Mouse (Mus musculus): Measurements from ENCODE around the gene Castor1. TPM values are rescaled to one million over a fixed set of nuclear protein-coding genes. Genes with fewer than 3 reads are reported as not detected.
"Not testable (repeated sequence)": the region's sequence is repeated elsewhere in the genome, so short reads cannot be mapped to it uniquely, and the experiment has no call there.

The Castor1 gene
- 1 to 10 TPM; 5.6 to 8.3 TPM for total RNA-seq (2021)
- long read RNA-seq, experiment 1, transcript Castor1-201 (9 exons, 1,574 nt): major isoform, 6 of 7 reads
- long read RNA-seq, experiment 1, partial matches to known transcripts: 0 of 7 reads
- long read RNA-seq, experiment 1, other reads (novel, unspliced or antisense): 1 of 7 reads
- long read RNA-seq, experiment 2, partial matches to known transcripts: 0 of 2 reads
- long read RNA-seq, experiment 2, other reads (novel, unspliced or antisense): 0 of 2 reads

DNA sequence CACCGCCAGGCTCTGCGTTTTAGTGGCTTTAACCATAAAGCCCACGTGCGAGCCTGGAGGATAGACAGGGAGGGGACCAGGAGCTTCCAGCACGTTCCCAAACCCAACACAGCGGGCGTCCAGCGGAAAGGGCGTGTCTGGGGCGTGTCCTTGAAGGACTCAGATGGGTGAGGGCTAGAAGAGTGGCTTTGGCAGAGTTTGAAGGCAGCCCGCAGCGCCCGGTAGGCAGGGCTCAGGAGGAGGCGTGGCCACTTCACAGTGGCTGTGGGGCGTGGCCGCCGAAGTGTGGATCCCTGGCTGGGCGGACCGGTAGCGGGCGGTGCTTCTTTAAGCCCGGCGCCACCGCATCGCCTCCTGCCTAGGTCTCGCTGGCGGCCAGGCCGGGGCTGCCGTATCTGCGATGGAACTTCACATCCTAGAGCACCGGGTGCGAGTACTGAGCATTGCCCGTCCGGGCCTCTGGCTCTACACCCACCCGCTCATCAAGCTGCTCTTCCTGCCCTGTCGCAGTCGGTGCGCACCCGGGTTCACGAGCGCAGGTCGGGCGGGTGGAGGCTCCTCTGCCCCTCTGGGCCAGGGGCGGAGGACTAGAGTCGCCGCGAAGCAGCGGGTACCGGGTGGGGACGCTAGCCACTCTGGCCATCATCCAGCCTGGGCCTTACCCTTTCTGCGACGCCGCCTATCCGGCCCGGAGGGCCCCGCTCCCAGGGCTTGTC, at the start of gene Castor1:
Castor1 (plus strand) TSS at position 312 of the 716 bp plus-strand sequence.
- DNase-seq: peak; percentile 94

DNA sequence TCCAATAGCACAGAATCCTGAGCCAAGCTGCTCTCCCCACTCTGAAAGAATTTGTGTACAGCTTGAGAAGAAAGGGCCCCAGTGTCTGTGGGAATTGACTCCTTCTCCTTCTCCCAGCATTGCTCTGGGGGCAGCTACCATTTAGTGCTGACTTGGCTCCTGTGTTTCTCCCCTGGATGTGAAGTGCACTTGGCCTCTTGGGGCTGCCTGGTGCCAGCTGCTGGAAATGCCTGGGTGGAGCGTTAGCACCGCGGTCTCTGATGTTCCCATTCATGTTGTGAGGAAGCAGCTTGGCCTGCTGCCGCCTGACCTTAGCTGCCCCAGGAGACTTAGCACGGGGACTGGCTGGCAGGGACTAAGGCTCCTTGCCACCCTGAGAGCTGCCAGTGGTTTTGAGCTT, 43.4 kb upstream of the Castor1 start:
- DNase-seq: peak; percentile 82

DNA sequence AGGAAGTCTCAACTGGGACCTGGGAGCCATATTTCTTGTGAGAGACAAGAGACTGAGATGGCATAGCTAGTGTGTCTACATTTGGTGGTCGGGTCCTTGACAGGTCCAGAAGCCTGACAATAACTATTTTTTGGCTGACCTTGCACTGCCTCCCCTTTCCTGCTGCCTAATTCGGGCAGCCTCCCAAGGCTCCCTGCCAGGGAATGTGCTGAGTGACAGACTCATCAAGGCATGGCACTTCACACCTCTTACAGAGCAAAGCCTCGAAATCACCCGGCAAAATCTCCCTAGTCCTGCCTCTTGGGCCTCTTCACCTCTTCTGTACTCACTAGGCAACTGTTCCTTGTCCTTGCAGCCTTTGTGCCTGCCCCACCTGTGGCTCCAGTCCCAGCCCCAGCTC, 40.3 kb upstream of the Castor1 start:
- no peak for DNase-seq

DNA sequence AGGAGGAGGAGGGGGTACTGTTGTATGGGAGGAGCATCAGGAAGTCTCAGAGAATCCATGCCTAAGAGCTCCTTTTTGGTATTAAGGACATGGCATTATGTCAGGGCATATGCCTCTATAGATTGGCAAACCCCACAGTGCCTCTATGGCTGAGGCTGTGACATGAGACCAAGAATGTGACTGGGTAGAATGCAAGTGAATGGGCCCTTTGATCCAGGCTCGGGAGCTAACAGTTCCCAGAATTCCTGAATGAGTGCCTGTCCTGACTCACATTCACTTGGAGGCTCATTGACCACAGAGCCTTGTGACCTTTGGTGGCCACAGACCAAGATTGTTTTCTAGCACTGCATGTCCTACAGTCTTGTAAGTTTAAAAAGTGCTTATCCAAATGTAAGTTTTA, 36.0 kb upstream of the Castor1 start:
- no peak for DNase-seq

DNA sequence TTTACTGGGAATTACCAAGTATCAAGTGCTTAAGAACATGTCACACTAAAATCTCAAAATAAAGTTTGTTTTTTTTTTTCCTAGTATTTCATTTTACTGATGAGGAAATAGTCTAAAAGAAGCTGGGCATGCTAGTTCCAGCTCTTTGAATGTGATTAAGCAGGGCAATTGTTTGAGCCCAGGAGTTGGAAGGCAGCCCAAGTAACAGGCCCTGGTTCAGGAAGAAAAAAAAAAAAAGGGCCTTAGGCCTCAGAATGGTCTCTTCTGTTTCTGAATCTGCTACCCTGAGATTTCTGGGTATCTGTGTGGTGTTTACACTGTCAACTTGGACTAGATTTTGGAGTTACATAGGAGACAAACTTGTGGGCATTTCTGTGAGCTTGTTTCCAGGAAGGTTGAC, 34.5 kb upstream of the Castor1 start:
- no peak for DNase-seq

DNA sequence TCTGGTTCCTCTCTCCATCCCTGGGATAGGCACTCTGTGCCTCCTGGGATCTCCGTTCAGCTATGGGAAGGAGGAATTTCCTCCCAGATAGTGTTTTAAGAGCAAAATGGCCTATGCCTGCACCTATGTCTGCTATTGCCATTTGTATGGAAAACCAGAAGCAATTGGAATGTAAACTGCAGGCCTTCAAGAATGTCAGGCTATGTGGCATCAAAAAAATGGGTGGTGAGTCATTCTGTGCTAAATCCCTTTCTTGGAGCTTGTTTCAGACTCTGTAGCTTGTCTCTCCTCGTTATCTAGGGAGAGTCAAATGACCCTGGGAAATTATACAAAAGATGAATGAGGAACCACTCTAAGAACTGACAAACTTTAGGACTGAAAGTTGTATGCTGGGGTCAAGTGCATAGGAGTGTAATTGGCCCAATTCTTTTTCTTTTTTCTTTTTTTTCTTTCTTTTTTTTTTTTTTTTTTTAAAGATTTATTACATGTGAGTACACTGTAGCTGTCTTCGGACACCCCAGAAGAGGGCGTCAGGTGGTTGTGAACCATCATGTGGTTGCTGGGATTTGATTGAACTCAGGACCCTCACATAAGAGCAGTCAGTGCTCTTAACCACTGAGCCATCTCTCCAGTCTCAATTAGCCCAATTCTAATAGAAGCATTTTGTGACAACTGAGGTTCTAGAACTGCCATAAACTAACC, 33.6 kb upstream of the Castor1 start:
- no peak for DNase-seq

DNA sequence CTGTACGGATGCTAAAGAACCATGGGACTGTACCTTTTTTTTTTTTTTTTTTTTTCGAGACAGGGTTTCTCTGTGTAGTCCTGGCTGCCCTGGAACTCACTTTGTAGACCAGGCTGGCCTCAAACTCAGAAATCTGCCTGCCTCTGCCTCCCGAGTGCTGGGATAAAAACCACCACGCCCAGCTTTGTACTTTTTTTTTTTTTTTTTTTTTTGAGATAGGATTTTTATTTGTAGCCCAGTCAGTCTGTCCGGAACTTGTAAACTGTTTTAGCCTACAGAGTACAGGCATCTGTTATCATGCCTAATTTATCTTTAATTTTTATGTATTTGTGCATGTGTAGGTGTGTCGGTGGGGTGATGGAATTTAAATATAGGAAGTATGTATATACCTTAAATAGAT, 32.5 kb upstream of the Castor1 start:
- DNase-seq: not testable (repeated sequence)

DNA sequence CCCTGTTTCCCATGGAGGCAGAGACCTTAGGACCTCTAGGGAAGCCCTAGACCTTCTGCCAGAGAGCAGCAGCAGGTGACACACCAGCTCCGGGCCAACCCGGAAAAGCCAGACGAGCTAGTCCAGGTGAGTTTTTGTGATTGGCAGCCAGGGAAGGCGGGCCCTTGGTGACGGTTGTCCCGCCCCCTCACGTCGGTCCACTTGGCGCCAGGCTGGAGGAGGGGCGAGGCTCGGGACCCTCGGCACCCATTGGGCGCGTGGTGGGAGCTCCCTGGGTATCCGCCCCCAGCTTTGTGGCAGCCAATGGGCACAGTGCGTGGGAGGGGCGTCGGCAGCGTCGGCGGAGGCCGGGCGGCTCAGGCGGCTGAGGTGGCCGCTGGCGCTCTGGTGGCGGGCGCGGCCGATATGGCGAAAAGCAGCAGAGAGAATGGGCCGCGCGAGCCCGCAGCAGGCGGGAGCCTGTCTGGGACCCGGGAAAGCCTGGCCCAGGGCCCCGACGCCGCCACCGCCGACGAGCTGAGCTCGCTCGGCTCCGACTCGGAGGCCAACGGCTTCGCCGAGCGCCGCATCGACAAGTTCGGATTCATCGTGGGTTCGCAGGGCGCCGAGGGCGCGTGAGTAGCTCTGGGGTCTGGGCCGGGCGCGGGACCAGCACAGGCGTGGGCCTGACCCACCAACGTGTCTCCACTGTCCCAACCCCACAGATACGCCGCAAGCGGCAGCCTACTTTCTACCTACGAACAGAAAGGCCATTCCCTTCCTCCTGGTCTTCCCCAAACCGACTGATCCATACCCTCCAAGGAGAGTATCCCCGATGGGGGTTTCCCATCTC, 31.3 kb upstream of the Castor1 start, which contains the start of gene Tbc1d10a:
Tbc1d10a (plus strand) TSS at position 304 of the 832 bp plus-strand sequence.
- DNase-seq: peak; percentile 99

DNA sequence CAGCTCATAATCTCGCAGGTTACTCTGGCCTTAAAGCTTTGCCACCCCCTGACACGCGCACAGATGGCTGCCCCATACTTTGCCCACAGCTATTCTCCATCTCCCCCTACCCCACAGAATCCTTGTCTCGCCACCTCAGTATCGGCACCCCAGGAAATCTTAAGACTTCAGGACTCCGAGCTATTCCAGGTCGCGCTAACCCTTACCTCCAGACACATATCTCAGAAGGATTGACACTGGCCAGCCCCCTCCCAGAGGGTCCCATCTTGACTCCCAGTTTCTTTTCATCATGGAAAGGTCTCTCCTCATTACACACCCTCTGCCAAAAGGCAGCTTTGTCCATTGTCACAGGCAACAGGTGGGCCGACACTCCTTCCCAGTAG, 30.7 kb upstream of the Castor1 start:
- DNase-seq: no peak

DNA sequence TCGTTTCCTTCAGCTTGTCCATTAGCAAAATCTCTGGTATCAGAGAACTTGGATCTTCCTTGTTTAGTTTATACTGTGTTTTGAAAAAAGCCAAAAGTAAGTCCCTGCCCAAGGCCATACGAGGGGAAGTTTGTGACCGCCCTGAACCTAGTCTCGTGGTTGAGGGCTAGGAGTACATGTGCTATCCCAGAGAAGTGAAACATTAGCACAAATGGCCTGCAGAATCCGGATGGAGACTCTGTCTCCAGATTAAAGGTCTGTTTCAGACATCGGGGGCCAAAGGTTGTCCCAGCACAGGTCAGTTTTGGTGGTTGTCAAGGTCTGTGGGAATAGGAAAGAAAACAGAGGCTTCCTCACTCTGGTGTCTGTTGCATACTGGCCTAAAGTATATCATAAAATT, 28.8 kb upstream of the Castor1 start:
- no peak for DNase-seq

DNA sequence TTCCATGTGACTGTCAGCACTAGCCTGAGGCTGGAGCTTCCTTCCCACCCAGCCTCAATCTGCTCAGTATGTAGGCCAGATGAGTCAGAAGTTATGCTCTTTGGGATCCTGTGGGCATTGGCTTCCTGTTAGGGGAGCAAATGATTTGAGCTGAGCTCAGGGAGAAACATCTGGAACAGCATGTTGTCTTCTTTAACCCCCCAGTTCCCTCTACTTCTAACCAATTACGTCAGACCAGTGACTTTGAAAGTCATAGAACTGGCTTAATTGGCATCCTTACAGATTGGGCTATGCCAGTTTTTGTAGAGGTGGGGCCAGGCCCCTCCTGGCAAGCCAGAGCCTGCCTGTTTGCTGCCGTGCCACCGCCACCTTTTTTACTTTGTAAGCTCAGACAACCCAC, 27.3 kb upstream of the Castor1 start:
- no peak for DNase-seq

DNA sequence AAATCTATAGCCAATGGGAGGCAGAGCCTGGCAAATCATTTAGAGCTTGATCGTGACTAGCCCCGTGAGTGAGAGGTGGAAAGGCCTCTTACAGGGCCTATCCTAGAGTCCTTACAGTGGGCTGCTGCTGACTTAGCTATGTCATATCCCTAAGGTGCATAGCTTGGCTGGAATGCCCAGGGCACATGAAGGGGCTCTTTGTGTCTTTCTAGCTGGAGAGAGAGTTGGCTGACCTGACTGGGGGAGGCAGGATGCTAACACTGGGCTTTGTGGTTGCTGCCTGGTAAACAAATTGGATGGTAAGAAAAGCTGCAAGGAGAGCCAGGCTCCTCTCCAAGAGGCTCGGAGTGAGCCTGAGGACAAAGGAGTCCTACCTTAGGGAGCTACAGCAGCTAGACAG, 25.3 kb upstream of the Castor1 start:
- DNase-seq: no peak

DNA sequence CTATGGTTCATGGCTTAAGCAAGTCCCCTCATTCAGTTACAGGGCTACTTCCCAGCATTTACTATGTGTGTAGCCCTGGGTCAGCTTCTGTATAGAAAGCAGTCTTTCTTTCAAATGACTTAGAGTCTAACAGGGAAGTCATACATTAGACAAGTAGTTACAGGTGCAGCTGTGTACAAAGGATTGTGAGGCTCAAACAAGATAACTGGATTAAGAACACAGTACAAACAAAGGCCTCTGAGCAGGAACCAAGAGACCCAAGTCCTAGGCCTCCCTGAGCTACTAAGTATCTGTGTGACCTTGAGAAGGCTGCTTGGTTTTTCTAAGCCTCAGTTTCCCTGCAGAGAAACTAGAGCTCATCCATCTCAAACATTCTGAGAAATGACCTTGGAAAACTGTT, 24.6 kb upstream of the Castor1 start:
- no peak for DNase-seq

DNA sequence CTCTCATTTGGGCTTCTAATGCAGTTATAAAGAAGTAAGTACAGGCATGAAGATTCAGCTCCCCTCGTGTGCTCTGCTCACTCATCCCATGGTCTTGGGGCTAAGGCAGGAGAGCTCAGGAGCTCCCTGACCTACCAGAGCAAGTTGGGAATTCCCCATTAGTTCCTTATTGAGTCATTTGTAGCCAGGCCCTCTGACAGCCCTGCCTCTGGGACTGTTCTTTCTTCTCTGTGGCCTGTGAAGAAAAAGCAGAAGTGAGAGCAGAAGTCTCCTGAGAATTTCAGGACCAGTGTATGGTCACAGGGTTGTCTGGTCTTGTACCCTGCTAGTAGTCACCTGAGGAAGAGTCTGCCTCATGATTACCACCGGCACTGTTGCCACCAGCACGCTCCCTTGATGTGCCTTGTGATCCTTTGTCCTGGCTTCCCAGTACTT, 22.4 kb upstream of the Castor1 start:
- no peak for DNase-seq

DNA sequence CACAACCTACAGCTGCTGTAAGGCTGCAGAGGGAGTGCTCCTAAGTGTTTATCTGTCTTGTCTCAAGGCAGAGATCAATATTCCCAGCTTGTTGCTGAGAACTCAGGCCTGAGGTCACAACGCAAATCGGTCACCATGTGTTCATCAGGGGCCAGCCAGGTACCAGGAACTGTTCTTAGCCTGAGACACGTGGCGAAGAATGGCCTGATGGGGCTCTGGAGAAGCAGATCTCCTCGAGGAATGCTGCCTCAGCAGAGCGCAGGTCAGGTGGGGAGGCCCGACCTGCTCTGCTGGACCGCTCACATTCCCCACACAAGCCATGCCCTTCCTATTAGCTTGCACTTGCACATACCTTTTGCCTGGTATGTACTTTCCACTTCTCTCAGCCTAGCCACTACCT, 21.4 kb upstream of the Castor1 start:
- DNase-seq: no peak

DNA sequence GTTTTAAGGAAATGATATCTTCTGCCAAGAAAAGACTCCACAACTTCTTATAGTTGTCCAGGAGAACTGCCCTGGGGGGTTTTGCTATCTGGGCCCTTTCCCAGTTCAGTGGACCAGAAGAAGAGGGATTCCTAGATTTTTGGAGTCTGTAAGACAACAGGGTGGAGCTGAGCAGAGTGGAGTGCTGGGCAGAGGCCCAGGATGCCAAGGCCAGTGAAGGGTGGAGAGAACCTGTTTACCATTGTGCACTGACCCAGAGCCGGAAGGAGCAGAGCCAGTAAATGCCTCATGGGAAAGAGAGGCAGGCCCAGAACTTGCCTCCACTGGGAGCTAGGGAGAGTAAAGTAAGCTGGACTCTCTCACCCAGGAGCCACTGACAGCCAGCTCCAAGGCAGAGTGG, 20.3 kb upstream of the Castor1 start:
- peak; percentile 72 for DNase-seq

DNA sequence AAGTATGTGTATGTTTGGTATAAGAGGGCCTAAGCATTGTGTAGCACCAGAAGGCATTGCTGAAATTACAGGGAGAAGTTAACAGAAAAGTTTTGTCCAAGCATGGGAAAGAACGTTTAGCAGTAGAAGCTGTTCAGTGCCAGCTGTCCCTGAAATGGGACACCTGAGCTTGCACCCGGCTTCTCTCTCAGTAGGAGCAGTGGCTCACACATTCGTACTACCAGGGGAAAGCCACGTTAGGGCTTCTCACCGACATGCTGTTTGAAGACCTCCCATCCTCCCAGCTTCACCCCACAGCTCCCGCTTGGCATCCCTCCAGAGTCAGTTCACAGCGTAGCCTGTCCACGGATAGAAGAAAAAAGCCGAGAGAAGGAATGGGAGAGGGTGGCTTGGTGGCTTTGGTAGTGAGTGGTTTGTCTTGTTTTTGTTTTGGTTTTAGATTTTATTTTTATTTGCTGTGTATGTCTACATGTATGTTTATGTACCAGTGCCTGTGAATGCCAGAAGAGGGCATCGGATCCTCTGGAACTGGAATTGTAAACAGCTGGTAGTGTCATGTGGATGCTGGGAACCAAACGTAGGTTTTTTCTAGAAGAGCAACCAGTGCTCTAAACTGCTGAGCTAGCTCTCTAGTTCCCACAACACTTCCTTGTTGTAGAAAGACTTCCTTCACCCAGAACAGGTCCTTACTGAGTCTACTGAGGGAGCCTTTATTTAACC, 15.9 kb upstream of the Castor1 start:
- no peak for DNase-seq

DNA sequence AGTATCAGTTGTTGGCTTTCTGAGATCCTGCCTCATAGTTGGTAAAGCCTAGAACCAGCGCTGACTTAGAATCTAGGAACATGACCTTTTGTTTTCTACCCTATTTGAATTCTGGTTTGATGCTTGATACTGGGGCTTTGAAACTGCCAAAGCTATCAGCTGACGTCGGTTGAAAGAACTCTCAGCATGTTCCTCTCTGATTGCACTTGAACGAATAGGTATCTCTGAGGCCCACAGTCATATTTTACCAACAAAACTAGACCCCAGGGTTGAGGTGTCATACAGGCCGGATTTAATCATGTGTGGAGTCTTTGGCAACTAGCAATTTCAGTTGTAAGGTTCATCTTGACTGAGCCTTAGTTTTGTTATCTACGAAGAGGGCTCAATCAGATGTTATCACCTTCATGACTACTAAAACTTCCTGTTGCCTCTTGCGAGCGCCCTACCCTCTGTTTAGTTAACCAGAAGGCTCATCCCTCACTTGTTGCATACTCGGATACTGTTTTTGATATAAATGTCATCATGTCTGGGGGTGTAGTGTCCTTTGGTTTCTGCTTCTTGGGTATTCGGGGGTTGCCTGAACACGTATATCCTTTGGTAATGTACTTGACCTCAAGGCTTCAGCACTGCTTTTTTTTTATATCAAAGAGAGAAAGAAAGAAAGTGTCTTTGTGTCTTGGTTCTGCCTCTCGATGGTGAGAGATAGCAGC, 14.9 kb upstream of the Castor1 start:
- DNase-seq: no peak

DNA sequence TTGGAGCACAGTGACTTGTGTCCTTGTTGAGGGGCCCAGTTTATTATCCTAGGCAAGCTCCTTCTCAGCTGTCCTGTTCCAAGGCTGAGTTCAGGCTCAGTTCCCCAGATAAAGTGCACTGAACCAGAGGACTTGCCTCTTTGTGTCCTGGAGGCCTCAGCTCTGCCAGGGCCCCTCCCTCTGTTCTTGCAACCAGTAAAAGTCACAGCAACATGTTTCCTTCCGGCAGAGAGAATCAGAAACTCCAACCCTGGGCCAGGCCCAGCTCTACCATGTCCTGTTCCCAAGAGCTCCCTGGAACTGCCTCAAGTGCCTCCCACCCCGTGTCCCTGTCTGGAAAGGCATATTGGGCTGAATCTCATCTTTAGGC, 14.3 kb upstream of the Castor1 start:
- DNase-seq: peak; percentile 81

DNA sequence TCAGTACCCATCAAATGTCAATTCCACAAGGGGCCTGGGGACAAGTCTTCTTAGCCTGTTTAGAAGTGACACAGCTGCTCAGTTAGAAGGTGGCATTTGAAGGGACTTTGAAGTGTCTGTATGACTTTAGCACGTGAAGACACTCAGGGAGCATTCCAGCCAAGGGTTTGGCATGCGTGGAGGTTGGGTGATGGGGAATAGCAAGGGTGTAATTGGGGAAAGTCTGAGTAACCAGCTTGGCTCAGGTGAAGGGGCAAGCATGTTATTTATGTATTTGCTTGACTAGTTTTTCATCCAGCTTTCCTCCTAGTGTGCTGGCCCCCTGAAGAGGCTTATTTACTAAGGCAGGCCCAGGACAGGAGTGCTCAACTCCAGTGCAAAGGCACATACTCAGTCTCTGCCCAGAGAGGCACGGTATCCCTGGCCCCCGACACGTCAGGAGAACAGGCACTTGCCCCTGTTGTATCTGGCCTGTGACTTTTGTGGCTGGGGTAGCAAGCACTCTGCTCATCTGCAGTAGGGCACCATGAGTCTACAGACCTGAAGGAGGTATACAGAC, 12.8 kb upstream of the Castor1 start:
- DNase-seq: no peak

DNA sequence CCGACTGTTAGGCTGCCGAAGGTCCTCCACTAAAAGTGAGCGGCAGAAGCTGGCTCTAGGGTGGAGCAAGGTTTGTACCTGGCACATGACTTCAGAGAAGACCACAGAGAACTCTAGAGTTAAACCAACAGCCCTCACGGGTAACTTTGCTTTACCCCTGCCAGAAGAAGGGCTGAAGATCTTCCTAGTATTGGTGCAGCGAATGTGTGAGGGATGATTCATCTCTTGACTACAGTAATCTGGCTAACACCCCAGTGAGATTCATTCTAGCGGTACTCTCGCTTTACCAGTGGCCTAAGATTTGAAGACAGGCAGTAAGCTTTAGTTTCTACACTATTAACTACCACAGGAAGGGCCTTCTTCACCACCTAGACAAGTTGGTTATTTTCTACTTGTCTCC, 12.1 kb upstream of the Castor1 start:
- DNase-seq: no peak
